Mouse (Mus musculus) heart, postnatal 14 days (tissue): Measurements from ENCODE around the gene Zfp369. TPM values are rescaled to one million over a fixed set of nuclear protein-coding genes. Genes with fewer than 3 reads are reported as not detected.

Source experiments
- total RNA-seq, 2 experiments: library from RNA; stranded (reverse); gene quantifications; 2 replicates each; pipeline ENCODE4 v1.2.3; 2021

The Zfp369 gene
- total RNA-seq, 2 experiments from 2014 or later: 24.7 to 27.5 TPM

Other genes starting within 250 kb of the Zfp369 start
- gene Spata31d1c, start 245.8 kb upstream of the Zfp369 start, total RNA-seq: not detected
- gene Prss47, start 226.1 kb upstream of the Zfp369 start, total RNA-seq: not detected
- 10 to 100 TPM; 22.5 to 24.7 TPM for gene Mfsd14b, start 165.8 kb upstream of the Zfp369 start, total RNA-seq
- gene Olfr465-ps1, start 140.7 kb upstream of the Zfp369 start, total RNA-seq: not detected
- gene Olfr466, start 128.6 kb upstream of the Zfp369 start, total RNA-seq: not detected
- gene Nlrp4f, start 72.8 kb upstream of the Zfp369 start, total RNA-seq: not detected
- not detected for gene Gm10775, start 19.3 kb upstream of the Zfp369 start, total RNA-seq
- gene Gm10139, start 233.9 kb downstream of the Zfp369 start, total RNA-seq: not detected